Mouse (Mus musculus): ENCODE results near the gene Olfr102.

Olfr102 gene

GRCm38 (mm10) chr17:37316954-37317353 lies at the start of gene Olfr102:
Olfr102 (minus strand) TSS chr17:37317054.
- no peak for DNase-seq (ENCODE audit: low spot score)

GRCm38 (mm10) chr17:37359282-37359681 lies 42.4 kb upstream of the Olfr102 start, which contains the start of gene Olfr104-ps:
Olfr104-ps (plus strand) TSS chr17:37359582.
- no peak for DNase-seq (ENCODE audit: low spot score)

- DNase-seq (ENCODE audit: low spot score), result no peak
Observed at GRCm38 (mm10) chr17:37339598-37339997, 22.7 kb upstream of the Olfr102 start, which contains the start of gene Olfr103. Olfr103 (minus strand) TSS chr17:37339698.

GRCm38 (mm10) chr17:37310146-37310699 lies 6.6 kb downstream of the Olfr102 start:
- DNase-seq (ENCODE audit: low spot score), result no peak

- no peak for DNase-seq (ENCODE audit: low spot score)
Observed at GRCm38 (mm10) chr17:37308483-37308882, 8.4 kb downstream of the Olfr102 start.

- DNase-seq (ENCODE audit: low spot score), result no peak
Observed at GRCm38 (mm10) chr17:37304213-37304612, 12.6 kb downstream of the Olfr102 start, which contains the start of gene Olfr101. Olfr101 (minus strand) TSS chr17:37304313.

GRCm38 (mm10) chr17:37283360-37283759 lies 33.5 kb downstream of the Olfr102 start, which contains the start of gene Olfr99:
Olfr99 (minus strand) TSS chr17:37283460.
- no peak for DNase-seq (ENCODE audit: low spot score)

- DNase-seq (ENCODE audit: low spot score), result no peak
Observed at GRCm38 (mm10) chr17:37280331-37280730, 36.5 kb downstream of the Olfr102 start.

GRCm38 (mm10) chr17:37276573-37276972 lies 40.3 kb downstream of the Olfr102 start:
- DNase-seq (ENCODE audit: low spot score), result no peak

GRCm38 (mm10) chr17:37275626-37276248 lies 41.1 kb downstream of the Olfr102 start:
- no peak for DNase-seq (ENCODE audit: low spot score)

- peak; percentile 80 for DNase-seq (ENCODE audit: low spot score)
Observed at GRCm38 (mm10) chr17:37270702-37271092, 46.2 kb downstream of the Olfr102 start.

- peak; percentile 94 for DNase-seq (ENCODE audit: low spot score)
Observed at GRCm38 (mm10) chr17:37270058-37270701, 46.7 kb downstream of the Olfr102 start, which contains the start of gene H2-M3. H2-M3 (plus strand) TSS chr17:37270220.

- DNase-seq (ENCODE audit: low spot score), result no peak
Observed at GRCm38 (mm10) chr17:37263626-37264025, 53.2 kb downstream of the Olfr102 start, which contains the start of gene Olfr98. Olfr98 (minus strand) TSS chr17:37263749.

Data from lung, postnatal 25 days (tissue).